9 mouse cellular contexts compared by ENCODE assay signal in the genomic region with DNA sequence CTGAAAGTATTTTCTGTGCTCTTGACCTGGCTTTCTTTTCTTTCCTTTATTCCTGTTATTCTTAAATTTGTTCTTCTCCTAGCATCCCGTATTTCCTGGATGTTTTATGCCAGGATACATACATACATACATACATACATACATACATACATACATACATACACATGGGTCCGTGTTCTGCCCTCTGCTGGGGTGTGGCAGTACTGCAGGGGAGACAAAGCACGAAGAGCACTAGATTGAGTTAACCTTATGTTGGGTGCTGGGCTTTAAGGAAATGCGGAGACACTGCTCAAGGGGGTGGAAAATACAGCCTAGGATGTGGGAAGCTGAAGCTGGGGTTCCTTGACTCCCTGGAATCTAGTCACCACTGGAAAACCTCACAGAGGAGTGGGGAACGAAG. TPM values are rescaled to one million over a fixed set of nuclear protein-coding genes. Genes with fewer than 3 reads are reported as not detected.
A peak's percentile ranks its signal among the peaks of the same experiment; 100 is the strongest.
DNase-seq lines count a peak whose midpoint lies in the region; ATAC-seq and TF ChIP-seq lines count a peak whose summit lies in the region.
"Had no signal": no experiment of that assay in that cellular context is flagged by ENCODE, and none has a peak within 500 bp of the region (broad histone marks: within the 10 kb centered on the region; RNA-seq: fewer than 3 reads in every experiment).

No protein-coding gene starts in this region.

- peak; percentile 83 for TF ChIP-seq CTCF in lung, adult 2 months (IDR thresholded peaks at IDR 0.05; ENCODE audit: insufficient read depth, low read length)

- no peaks in the 10 kb centered on the region for H3K36me3 ChIP-seq in neural tube, embryonic 15.5 days
- no peaks in the 10 kb centered on the region for H3K36me3 ChIP-seq in forebrain, embryonic 13.5 days (ENCODE audit: poor library complexity, severe bottlenecking)

- H3K27ac ChIP-seq in neural tube, embryonic 15.5 days (replicated peaks), result no peak overlapping the region
- no peak overlapping the region for H3K27ac ChIP-seq in forebrain, embryonic 13.5 days

- no peaks in the 10 kb centered on the region for H3K9me3 ChIP-seq in neural tube, embryonic 15.5 days (replicated peaks)
- no peaks in the 10 kb centered on the region for H3K9me3 ChIP-seq in forebrain, embryonic 13.5 days (replicated peaks)
- H3K9me3 ChIP-seq: megakaryocyte, embryonic 14.5 days had no signal

- peaks cover 1% of the 10 kb centered on the region; the same call in 1 of the 2 replicates for H3K4me1 ChIP-seq in neural tube, embryonic 15.5 days
- H3K4me1 ChIP-seq in forebrain, embryonic 13.5 days, result peaks cover 14% of the 10 kb centered on the region
- H3K4me1 ChIP-seq in lung, adult 2 months (ENCODE audit: control insufficient read depth, insufficient read depth, low read length), result no peaks in the 10 kb centered on the region; the same call in 1 of the 2 replicates

- DNase-seq in neural tube, embryonic 10.5 days (ENCODE audit: extremely low spot score, low spot score), result peak; percentile 79
- peak; percentile 68 for DNase-seq in c-Kit-negative CD71-positive TER-119-positive erythroid progenitor cells, embryonic 14.5 days (ENCODE audit: low read depth, low spot score)
- DNase-seq in kidney, postnatal 14 days, result peak; percentile 56
- peak; percentile 66 for DNase-seq in lung, adult 2 months
- peak; percentile 33 for DNase-seq in right cerebral cortex, postnatal 25 days
- DNase-seq in urinary bladder, postnatal 25 days (ENCODE audit: low spot score), result peak; percentile 67

- no peak overlapping the region for H3K4me3 ChIP-seq in neural tube, embryonic 15.5 days (replicated peaks)
- H3K4me3 ChIP-seq in forebrain, embryonic 13.5 days, result no peak overlapping the region
- H3K4me3 ChIP-seq in lung, adult 2 months (replicated peaks; ENCODE audit: extremely low read depth, low read depth, low read length), result no peak overlapping the region
- H3K4me3 ChIP-seq: megakaryocyte, embryonic 14.5 days had no signal

- no peak overlapping the region for H3K4me2 ChIP-seq in neural tube, embryonic 15.5 days
- no peak overlapping the region for H3K4me2 ChIP-seq in forebrain, embryonic 13.5 days

- H3K9ac ChIP-seq in neural tube, embryonic 15.5 days (replicated peaks), result no peak overlapping the region
- H3K9ac ChIP-seq in forebrain, embryonic 13.5 days, result no peak overlapping the region

- no peak for TF ChIP-seq POLR2A in lung, adult 2 months (IDR thresholded peaks at IDR 0.05; ENCODE audit: borderline replicate concordance, extremely low read depth, low read depth, low read length)

- H3K27me3 ChIP-seq in neural tube, embryonic 15.5 days (replicated peaks), result no peaks in the 10 kb centered on the region
- no peaks in the 10 kb centered on the region for H3K27me3 ChIP-seq in forebrain, embryonic 13.5 days
- H3K27me3 ChIP-seq: megakaryocyte, embryonic 14.5 days had no signal

- ATAC-seq in neural tube, embryonic 15.5 days (ENCODE audit: low FRiP score), result no peak
- peak; percentile 40; the same call in 1 of the 2 replicates for ATAC-seq in forebrain, embryonic 13.5 days

- WGBS in neural tube, embryonic 15.5 days, result 54% methylated on average over 5 of the region's 5 CpGs
- 49% methylated on average over 5 of the region's 5 CpGs for WGBS in forebrain, embryonic 13.5 days
- WGBS in lung, adult 2 months, result 50% methylated on average over 5 of the region's 5 CpGs

RNA-seq across cellular contexts. Expression of a gene that starts 8.1 kb away (rescaled TPM):
- polyA plus RNA-seq in neural tube, embryonic 15.5 days (2015; fragmentation: Nextera tagmentation; extraction: Ambion mirVana), result 41.8 and 135 TPM in 2 replicates
- polyA plus RNA-seq in forebrain, embryonic 13.5 days (2015; fragmentation: Nextera tagmentation; extraction: Ambion mirVana), result 482 and 552 TPM in 2 replicates
- polyA plus RNA-seq in lung, adult 2 months (2012; rRNA removed), result 4.0 and 5.8 TPM in 2 replicates

RNA-seq across cellular contexts. Expression of a gene that starts 16.0 kb away (rescaled TPM):
- polyA plus RNA-seq in neural tube, embryonic 15.5 days (2015; fragmentation: Nextera tagmentation; extraction: Ambion mirVana), result 25.0 and 26.2 TPM in 2 replicates
- 96.4 and 106 TPM in 2 replicates for polyA plus RNA-seq in forebrain, embryonic 13.5 days (2015; fragmentation: Nextera tagmentation; extraction: Ambion mirVana)
- polyA plus RNA-seq in lung, adult 2 months (2012; rRNA removed), result 6.3 and 9.4 TPM in 2 replicates

RNA-seq across cellular contexts. Expression of a gene that starts 47.9 kb away (rescaled TPM):
- polyA plus RNA-seq in neural tube, embryonic 15.5 days (2015; fragmentation: Nextera tagmentation; extraction: Ambion mirVana), result 12.5 and 13.0 TPM in 2 replicates
- polyA plus RNA-seq in forebrain, embryonic 13.5 days (2015; fragmentation: Nextera tagmentation; extraction: Ambion mirVana), result 0.89 and 0.92 TPM in 2 replicates
- 0.64 and 0.68 TPM in 2 replicates for polyA plus RNA-seq in lung, adult 2 months (2012; rRNA removed)
